Mouse (Mus musculus): ENCODE measurements at regions not wholly inside any gene's neighbourhood (a gene's known extent, or its start where the extent isn't known, plus 50 kb on each side); places are given as distances from the start of the nearest gene placed in this dataset.

- no peak overlapping the region for H3K27ac ChIP-seq (ENCODE audit: insufficient read depth, low read length)
- TF ChIP-seq POLR2A (IDR thresholded peaks at IDR 0.05; ENCODE audit: low read depth, low read length) = no peak
- no peak for TF ChIP-seq CTCF (IDR thresholded peaks at IDR 0.05; ENCODE audit: borderline replicate concordance, insufficient read depth, low read length)
- no peaks in the 10 kb centered on the region for H3K4me1 ChIP-seq (ENCODE audit: control insufficient read depth, insufficient read depth, low read length)
- no peak overlapping the region for H3K4me3 ChIP-seq (ENCODE audit: insufficient read depth, low read length)
Measured at GRCm38 (mm10) chr13:38878718-38879669, 81.7 kb downstream of the Slc35b3 start.

- no peak overlapping the region for H3K4me3 ChIP-seq (ENCODE audit: insufficient read depth, low read length)
- TF ChIP-seq POLR2A (IDR thresholded peaks at IDR 0.05; ENCODE audit: low read depth, low read length) (no peak), CTCF (IDR thresholded peaks at IDR 0.05; ENCODE audit: borderline replicate concordance, insufficient read depth, low read length) (no peak)
- H3K27ac ChIP-seq (ENCODE audit: insufficient read depth, low read length) = no peak overlapping the region
- no peaks in the 10 kb centered on the region for H3K4me1 ChIP-seq (ENCODE audit: control insufficient read depth, insufficient read depth, low read length)
Measured at GRCm38 (mm10) chr13:38875923-38876322, 84.8 kb downstream of the Slc35b3 start.

GRCm38 (mm10) chr13:38864002-38864401, 96.7 kb downstream of the Slc35b3 start:
- Histone ChIP-seq H3K4me1 (ENCODE audit: control insufficient read depth, insufficient read depth, low read length) (no peaks in the 10 kb centered on the region), H3K4me3 (ENCODE audit: insufficient read depth, low read length) (no peak overlapping the region), H3K27ac (ENCODE audit: insufficient read depth, low read length) (no peak overlapping the region)
- TF ChIP-seq POLR2A (IDR thresholded peaks at IDR 0.05; ENCODE audit: low read depth, low read length) (no peak), CTCF (IDR thresholded peaks at IDR 0.05; ENCODE audit: borderline replicate concordance, insufficient read depth, low read length) (no peak)

GRCm38 (mm10) chr13:38855742-38856141, 104.9 kb downstream of the Slc35b3 start:
- no peak for TF ChIP-seq POLR2A (IDR thresholded peaks at IDR 0.05; ENCODE audit: low read depth, low read length)
- TF ChIP-seq CTCF (IDR thresholded peaks at IDR 0.05; ENCODE audit: borderline replicate concordance, insufficient read depth, low read length) = no peak
- no peak overlapping the region for H3K4me3 ChIP-seq (ENCODE audit: insufficient read depth, low read length)
- no peak overlapping the region for H3K27ac ChIP-seq (ENCODE audit: insufficient read depth, low read length)
- 0 out of 2 replicates have a peak, but pooled peaks cover 2% of the 10 kb centered on the region for H3K4me1 ChIP-seq (ENCODE audit: control insufficient read depth, insufficient read depth, low read length)

GRCm38 (mm10) chr13:38854986-38855385, 105.7 kb downstream of the Slc35b3 start:
- no peak overlapping the region for H3K4me3 ChIP-seq (ENCODE audit: insufficient read depth, low read length)
- TF ChIP-seq CTCF (IDR thresholded peaks at IDR 0.05; ENCODE audit: borderline replicate concordance, insufficient read depth, low read length) (no peak), POLR2A (IDR thresholded peaks at IDR 0.05; ENCODE audit: low read depth, low read length) (no peak)
- H3K4me1 ChIP-seq (ENCODE audit: control insufficient read depth, insufficient read depth, low read length) = 0 out of 2 replicates have a peak, but pooled peaks cover 2% of the 10 kb centered on the region
- no peak overlapping the region for H3K27ac ChIP-seq (ENCODE audit: insufficient read depth, low read length)

- Histone ChIP-seq H3K27ac (ENCODE audit: insufficient read depth, low read length) (no peak overlapping the region), H3K4me3 (ENCODE audit: insufficient read depth, low read length) (no peak overlapping the region), H3K4me1 (ENCODE audit: control insufficient read depth, insufficient read depth, low read length) (0 out of 2 replicates have a peak, but pooled peaks cover 2% of the 10 kb centered on the region)
- no peak for TF ChIP-seq POLR2A (IDR thresholded peaks at IDR 0.05; ENCODE audit: low read depth, low read length)
- TF ChIP-seq CTCF (IDR thresholded peaks at IDR 0.05; ENCODE audit: borderline replicate concordance, insufficient read depth, low read length) = no peak
Measured at GRCm38 (mm10) chr13:38852868-38853267, 107.8 kb downstream of the Slc35b3 start.

GRCm38 (mm10) chr13:38851820-38852219, 108.9 kb downstream of the Slc35b3 start:
- TF ChIP-seq POLR2A (IDR thresholded peaks at IDR 0.05; ENCODE audit: low read depth, low read length) (no peak), CTCF (IDR thresholded peaks at IDR 0.05; ENCODE audit: borderline replicate concordance, insufficient read depth, low read length) (no peak)
- Histone ChIP-seq H3K27ac (ENCODE audit: insufficient read depth, low read length) (no peak overlapping the region), H3K4me1 (ENCODE audit: control insufficient read depth, insufficient read depth, low read length) (0 out of 2 replicates have a peak, but pooled peaks cover 2% of the 10 kb centered on the region), H3K4me3 (ENCODE audit: insufficient read depth, low read length) (no peak overlapping the region)

- Histone ChIP-seq H3K4me1 (ENCODE audit: control insufficient read depth, insufficient read depth, low read length) (no peaks in the 10 kb centered on the region), H3K27ac (ENCODE audit: insufficient read depth, low read length) (no peak overlapping the region), H3K4me3 (ENCODE audit: insufficient read depth, low read length) (no peak overlapping the region)
- no peak for TF ChIP-seq CTCF (IDR thresholded peaks at IDR 0.05; ENCODE audit: borderline replicate concordance, insufficient read depth, low read length)
- TF ChIP-seq POLR2A (IDR thresholded peaks at IDR 0.05; ENCODE audit: low read depth, low read length) = no peak
Measured at GRCm38 (mm10) chr13:38838231-38838630, 122.4 kb downstream of the Slc35b3 start.

GRCm38 (mm10) chr13:38825649-38826048, 135.0 kb downstream of the Slc35b3 start:
- TF ChIP-seq POLR2A (IDR thresholded peaks at IDR 0.05; ENCODE audit: low read depth, low read length) (no peak), CTCF (IDR thresholded peaks at IDR 0.05; ENCODE audit: borderline replicate concordance, insufficient read depth, low read length) (no peak)
- H3K4me3 ChIP-seq (ENCODE audit: insufficient read depth, low read length) = no peak overlapping the region
- no peak overlapping the region for H3K27ac ChIP-seq (ENCODE audit: insufficient read depth, low read length)
- H3K4me1 ChIP-seq (ENCODE audit: control insufficient read depth, insufficient read depth, low read length) = no peaks in the 10 kb centered on the region

- TF ChIP-seq POLR2A (IDR thresholded peaks at IDR 0.05; ENCODE audit: low read depth, low read length) (no peak), CTCF (IDR thresholded peaks at IDR 0.05; ENCODE audit: borderline replicate concordance, insufficient read depth, low read length) (no peak)
- Histone ChIP-seq H3K4me1 (ENCODE audit: control insufficient read depth, insufficient read depth, low read length) (no peaks in the 10 kb centered on the region), H3K27ac (ENCODE audit: insufficient read depth, low read length) (no peak overlapping the region), H3K4me3 (ENCODE audit: insufficient read depth, low read length) (no peak overlapping the region)
Measured at GRCm38 (mm10) chr13:38819526-38819925, 141.1 kb downstream of the Slc35b3 start.
